In genomic region chr17:84177481-84177880, GRCm38 (mm10) we compare ENCODE assay signal across 9 mouse cellular contexts. TPM values are rescaled to one million over a fixed set of nuclear protein-coding genes. Genes with fewer than 3 reads are reported as not detected.
DNase-seq lines count a peak whose midpoint lies in the region; ATAC-seq and TF ChIP-seq lines count a peak whose summit lies in the region.
"Had no signal": no experiment of that assay in that cellular context is flagged by ENCODE, and none has a peak within 500 bp of the region (broad histone marks: within the 10 kb centered on the region; RNA-seq: fewer than 3 reads in every experiment).

No protein-coding gene starts in this region.

- no peak for TF ChIP-seq CTCF in spleen, adult 2 months (IDR thresholded peaks at IDR 0.05; ENCODE audit: extremely low read depth, insufficient read depth, insufficient read length, insufficient replicate concordance)

- no peak overlapping the region for H3K4me2 ChIP-seq in liver, embryonic 12.5 days
- H3K4me2 ChIP-seq in forebrain, embryonic 13.5 days: no peak overlapping the region

- peak overlapping the region; percentile 61 for H3K27ac ChIP-seq in spleen, adult 2 months (ENCODE audit: insufficient read depth, low read length)
- H3K27ac ChIP-seq in liver, embryonic 12.5 days: peak overlapping the region; percentile 69
- H3K27ac ChIP-seq in forebrain, embryonic 13.5 days: no peak overlapping the region

- 21% methylated on average over 8 of the region's 8 CpGs for WGBS in spleen, adult 2 months
- 34% methylated on average over 8 of the region's 8 CpGs for WGBS in liver, embryonic 12.5 days (ENCODE audit: insufficient replicate concordance)
- 46% methylated on average over 8 of the region's 8 CpGs for WGBS in forebrain, embryonic 13.5 days

- ATAC-seq in liver, embryonic 12.5 days: no peak
- no peak for ATAC-seq in forebrain, embryonic 13.5 days

- H3K4me3 ChIP-seq in spleen, adult 2 months (ENCODE audit: extremely low read depth, insufficient read depth, insufficient read length): no peak overlapping the region
- no peak overlapping the region for H3K4me3 ChIP-seq in liver, embryonic 12.5 days
- H3K4me3 ChIP-seq in forebrain, embryonic 13.5 days: no peak overlapping the region

- no peaks in the 10 kb centered on the region for H3K27me3 ChIP-seq in spleen, adult 2 months (ENCODE audit: control insufficient read depth, insufficient read depth, low read length)
- H3K27me3 ChIP-seq in liver, embryonic 12.5 days (replicated peaks): no peaks in the 10 kb centered on the region
- no peaks in the 10 kb centered on the region for H3K27me3 ChIP-seq in forebrain, embryonic 13.5 days

- H3K36me3 ChIP-seq in spleen, adult 2 months (ENCODE audit: control insufficient read depth, insufficient read depth, low read length): no peaks in the 10 kb centered on the region
- peaks cover 5% of the 10 kb centered on the region for H3K36me3 ChIP-seq in liver, embryonic 12.5 days
- no peaks in the 10 kb centered on the region for H3K36me3 ChIP-seq in forebrain, embryonic 13.5 days (ENCODE audit: poor library complexity, severe bottlenecking)

- H3K9me3 ChIP-seq in liver, embryonic 12.5 days (replicated peaks): peaks cover 7% of the 10 kb centered on the region; the same call in 1 of the 2 replicates
- H3K9me3 ChIP-seq in forebrain, embryonic 13.5 days (replicated peaks): no peaks in the 10 kb centered on the region; the same call in none of the 2 replicates

- intact Hi-C loops in gastrocnemius, postnatal 14 days (cut with DNase I; ENCODE audit: low total_unique reads): loop anchor here (5.0 kb wide), 1 partner anchor 60 kb away; no protein-coding TSS in a partner anchor

- TF ChIP-seq POLR2A in spleen, adult 2 months (IDR thresholded peaks at IDR 0.05; ENCODE audit: low read depth, low read length): no peak

- H3K4me1 ChIP-seq in spleen, adult 2 months (ENCODE audit: control insufficient read depth, insufficient read depth, insufficient read length): peaks cover 10% of the 10 kb centered on the region; the same call in 1 of the 2 replicates
- peaks cover 60% of the 10 kb centered on the region for H3K4me1 ChIP-seq in liver, embryonic 12.5 days
- H3K4me1 ChIP-seq in forebrain, embryonic 13.5 days: peaks cover 8% of the 10 kb centered on the region; the same call in 1 of the 2 replicates

- H3K9ac ChIP-seq in liver, embryonic 12.5 days: peak overlapping the region; percentile 19; the same call in 1 of the 2 replicates
- no peak overlapping the region for H3K9ac ChIP-seq in forebrain, embryonic 13.5 days

- DNase-seq in gastrocnemius, postnatal 25 days: peak; percentile 3
- no peak for DNase-seq in gastrocnemius, postnatal 14 days
- DNase-seq in spleen, adult 2 months (ENCODE audit: low read depth in 1 of 2, low spot score in 2 of 2): peak in 1 of 2 experiments; percentile 2
- no peak for DNase-seq in spleen, adult 12 weeks (ENCODE audit: low spot score)
- DNase-seq in urinary bladder, postnatal 14 days (ENCODE audit: low spot score): peak; percentile 36
- DNase-seq in left cerebral cortex, adult 11 months (ENCODE audit: low spot score): no peak
- DNase-seq: cerebellum, adult 8-10 months had no signal

RNA-seq across cellular contexts. Expression of gene Zfp36l2, which starts 10.3 kb away (rescaled TPM):
- 10 to 100 TPM; 10.1 to 14.9 TPM for total RNA-seq in gastrocnemius, postnatal 25 days (2021)
- total RNA-seq in gastrocnemius, postnatal 14 days (2021): 10 to 100 TPM; 17.0 to 21.3 TPM
- polyA plus RNA-seq in spleen, adult 2 months (2012; rRNA removed): 146 and 261 TPM in 2 replicates
- polyA plus RNA-seq in liver, embryonic 12.5 days (2016; fragmentation: Nextera tagmentation; extraction: Ambion mirVana): 19.5 and 20.0 TPM in 2 replicates
- polyA plus RNA-seq in forebrain, embryonic 13.5 days (2015; fragmentation: Nextera tagmentation; extraction: Ambion mirVana): 4.9 and 5.0 TPM in 2 replicates

Comparison
In these comparisons a context has a peak if more than half of its experiments do, and no peak if none do; other contexts are left out.
1. DNase-seq: peak in gastrocnemius, postnatal 25 days (single experiment) and urinary bladder, postnatal 14 days (single experiment); none in gastrocnemius, postnatal 14 days (single experiment), spleen, adult 12 weeks (single experiment) and left cerebral cortex, adult 11 months (single experiment).